Mouse (Mus musculus) kidney, postnatal 14 days (tissue): ENCODE results near the gene Xrcc5.

Source experiments
- DNase-seq: peaks from one replicate; pipeline ENCODE4 v3.0.0; 2022; ENCODE audit warnings: mixed read lengths

Xrcc5 gene

GRCm38 (mm10) chr1:72399720-72400401 is 92.6 kb downstream of the Xrcc5 start:
- no peak for DNase-seq

- no peak for DNase-seq
Observed at GRCm38 (mm10) chr1:72400616-72401015, 93.4 kb downstream of the Xrcc5 start.

DNA sequence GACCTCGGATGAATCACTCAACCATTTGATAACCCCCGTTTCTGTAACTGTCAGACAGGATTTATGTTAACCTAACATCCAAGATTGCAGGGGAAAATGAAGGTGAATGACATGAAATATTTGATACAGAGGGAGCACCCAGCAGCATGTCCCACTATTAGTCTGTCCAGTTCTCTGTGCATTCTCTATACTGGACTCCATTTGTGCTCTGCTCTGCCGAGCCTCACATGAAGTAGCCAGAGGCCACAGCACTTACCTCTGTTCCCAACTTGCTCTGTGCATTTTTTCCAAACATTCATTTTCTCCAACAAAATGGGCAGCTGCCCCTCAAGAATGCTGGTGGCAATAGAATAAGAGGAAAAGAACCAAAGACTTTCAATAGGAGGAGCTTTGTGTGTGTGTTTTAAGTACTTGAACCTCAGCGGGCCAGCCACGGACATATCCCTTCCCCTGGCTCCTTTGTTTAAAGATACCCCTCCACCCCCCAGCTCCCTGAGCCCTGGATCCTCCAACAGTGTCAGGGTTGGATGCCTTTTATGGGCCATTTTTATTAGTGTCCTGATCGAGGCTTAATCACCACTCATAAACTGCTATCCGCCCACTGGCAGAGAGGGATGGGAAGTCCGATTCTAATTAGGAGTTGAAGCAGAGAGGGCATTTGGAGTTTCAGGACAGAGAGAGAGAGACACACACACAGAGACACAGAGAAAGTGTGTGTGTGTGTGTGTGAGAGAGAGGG is 94.3 kb downstream of the Xrcc5 start:
- peak; percentile 2 for DNase-seq

GRCm38 (mm10) chr1:72406505-72407079 is 99.4 kb downstream of the Xrcc5 start:
- no peak for DNase-seq

- no peak for DNase-seq
Observed at GRCm38 (mm10) chr1:72409936-72410335, 102.7 kb downstream of the Xrcc5 start.

- no peak for DNase-seq
Observed at GRCm38 (mm10) chr1:72411108-72411507, 103.9 kb downstream of the Xrcc5 start.

DNA sequence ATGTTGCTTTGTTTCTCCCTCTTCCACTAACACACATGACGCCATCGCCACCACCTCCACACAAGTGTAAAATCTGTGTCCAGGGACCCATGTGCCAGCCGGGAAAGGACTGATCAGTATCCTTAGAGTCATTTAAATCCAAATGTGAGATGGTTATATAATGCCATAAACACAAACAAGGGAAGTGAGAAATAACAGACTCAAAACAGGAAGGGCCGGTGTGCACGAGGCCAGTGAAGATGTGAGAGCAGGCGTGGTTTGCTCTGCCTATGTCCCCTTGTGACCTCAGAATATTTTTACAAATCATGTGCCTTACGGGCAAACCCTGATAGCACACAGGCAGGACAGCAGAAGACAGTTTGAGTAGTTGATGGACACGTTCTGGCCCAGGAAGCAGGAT is 106.0 kb downstream of the Xrcc5 start:
- no peak for DNase-seq

GRCm38 (mm10) chr1:72414133-72414532 is 106.9 kb downstream of the Xrcc5 start:
- DNase-seq, result no peak

GRCm38 (mm10) chr1:72414561-72415253 is 107.5 kb downstream of the Xrcc5 start:
- DNase-seq, result no peak

GRCm38 (mm10) chr1:72418744-72419655 is 111.8 kb downstream of the Xrcc5 start:
- no peak for DNase-seq

GRCm38 (mm10) chr1:72420220-72420619 is 113.0 kb downstream of the Xrcc5 start:
- DNase-seq, result no peak

DNA sequence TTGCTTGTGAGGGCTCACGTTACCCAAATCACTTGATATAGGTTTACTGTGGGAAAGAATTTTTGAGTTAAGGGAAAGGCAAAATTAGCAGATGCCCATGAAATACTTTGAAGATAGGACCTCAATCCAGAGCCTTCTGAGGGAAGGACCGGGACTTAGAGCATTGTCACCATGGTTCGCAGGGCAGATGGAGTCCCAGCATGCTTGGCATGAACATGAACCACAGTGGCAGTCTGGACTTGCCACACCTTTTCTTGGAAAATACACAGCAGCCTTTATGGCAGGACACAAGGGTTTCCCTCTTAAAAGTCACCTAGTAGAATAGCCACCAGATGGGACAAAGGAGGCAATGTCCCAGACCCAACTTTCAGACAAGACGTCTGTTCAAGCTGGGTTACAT is 114.9 kb downstream of the Xrcc5 start:
- DNase-seq, result no peak

GRCm38 (mm10) chr1:72426456-72426855 is 119.2 kb downstream of the Xrcc5 start:
- no peak for DNase-seq

DNA sequence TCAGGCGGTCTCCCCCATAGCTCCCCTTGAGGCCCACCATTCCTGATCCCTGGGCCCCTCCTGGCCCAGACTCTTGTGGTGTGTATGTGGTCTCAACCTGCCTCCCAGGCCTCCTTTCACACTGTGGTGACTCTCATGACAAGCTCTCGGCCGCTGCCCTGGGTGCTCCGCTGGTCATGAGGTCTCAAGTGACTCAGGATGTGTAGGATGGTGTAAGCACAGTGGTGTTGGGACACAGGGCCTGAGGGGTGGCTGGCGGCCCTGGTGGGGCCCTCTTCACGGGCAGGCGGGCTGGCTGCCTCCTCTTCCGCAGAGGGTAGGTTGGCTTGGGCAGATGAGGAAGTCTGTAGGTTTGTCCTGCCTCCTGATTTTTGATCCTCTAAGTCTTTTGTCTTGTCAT is 121.3 kb downstream of the Xrcc5 start:
- DNase-seq, result no peak

DNA sequence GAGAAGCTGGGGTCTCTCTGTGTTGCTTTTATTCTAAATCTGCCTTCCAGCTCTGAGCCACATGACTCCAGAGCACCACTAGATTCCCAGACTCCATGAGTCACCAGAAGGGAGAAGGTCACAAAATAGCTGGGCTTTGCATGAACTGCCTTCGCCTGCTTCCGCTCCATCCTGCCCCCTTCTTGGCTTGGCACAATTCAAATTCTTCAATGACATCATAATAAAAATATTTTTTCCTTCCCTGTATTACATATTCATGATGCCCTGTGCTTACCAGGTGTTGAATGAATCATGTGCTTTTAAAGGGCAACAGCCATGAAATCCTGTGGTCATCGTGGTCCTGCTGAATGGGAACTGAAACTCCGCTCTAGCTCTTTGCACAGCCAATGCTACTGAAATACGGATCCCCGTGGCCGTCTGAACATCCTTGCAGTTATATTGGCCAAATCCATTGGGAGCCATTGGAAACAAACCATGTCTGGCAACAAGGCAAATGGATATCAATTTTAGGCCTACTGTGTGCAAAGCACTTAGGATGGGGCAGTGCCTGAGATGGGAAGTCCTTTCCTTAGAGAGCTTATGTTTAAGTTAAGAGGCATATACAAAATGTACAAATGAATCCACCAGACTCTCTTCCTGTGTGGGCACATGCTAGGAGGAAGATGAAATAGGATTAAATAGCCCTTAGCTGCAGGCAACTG is 122.0 kb downstream of the Xrcc5 start:
- no peak for DNase-seq

GRCm38 (mm10) chr1:72432579-72432978 is 125.4 kb downstream of the Xrcc5 start:
- DNase-seq, result no peak

- no peak for DNase-seq
Observed at GRCm38 (mm10) chr1:72434510-72434909, 127.3 kb downstream of the Xrcc5 start.

GRCm38 (mm10) chr1:72436967-72437366 is 129.7 kb downstream of the Xrcc5 start:
- no peak for DNase-seq

DNA sequence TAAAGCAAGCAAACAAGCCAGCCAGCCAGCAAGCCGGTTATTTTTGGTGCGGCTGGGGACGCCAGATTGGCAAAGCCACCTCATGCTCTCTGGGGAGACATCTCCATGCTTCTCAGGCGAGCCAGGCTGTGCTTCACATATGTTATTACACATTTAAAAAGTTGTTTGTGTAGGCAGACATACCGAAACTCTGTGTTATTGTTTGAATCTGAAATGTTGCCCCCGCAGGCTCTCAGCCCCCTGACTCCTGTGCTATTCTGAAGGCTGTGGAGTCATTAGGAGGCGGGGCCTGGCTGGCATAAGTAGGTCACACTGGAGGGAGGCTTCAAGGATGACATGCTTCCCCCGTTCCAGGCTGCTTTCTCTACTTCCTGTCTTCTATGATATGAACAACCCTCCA is 131.9 kb downstream of the Xrcc5 start:
- DNase-seq, result no peak

- no peak for DNase-seq
Observed at GRCm38 (mm10) chr1:72442747-72443146, 135.5 kb downstream of the Xrcc5 start.
